Mouse (Mus musculus) natural killer cell, adult 2 months (primary cell): Measurements from ENCODE around the gene Gm42517.

Source experiments
- DNase-seq, 2 experiments: peaks; one replicate each; pipeline ENCODE4 v3.0.0; 2022; ENCODE audit warnings: low spot score in 2 of 2

Gene Gm42517

GRCm38 (mm10) chr5:108349511-108350148 is 18.1 kb downstream of the Gm42517 start:
- no peak for DNase-seq

- no peak for DNase-seq
Observed at GRCm38 (mm10) chr5:108347843-108348242, 19.9 kb downstream of the Gm42517 start.

- no peak for DNase-seq
Observed at GRCm38 (mm10) chr5:108345313-108346071, 22.2 kb downstream of the Gm42517 start.

- DNase-seq, result no peak
Observed at GRCm38 (mm10) chr5:108343680-108344170, 24.0 kb downstream of the Gm42517 start.

- DNase-seq, result no peak
Observed at GRCm38 (mm10) chr5:108338049-108338448, 29.7 kb downstream of the Gm42517 start.

GRCm38 (mm10) chr5:108337385-108337784 is 30.3 kb downstream of the Gm42517 start:
- DNase-seq, result no peak

GRCm38 (mm10) chr5:108331051-108331450 is 36.7 kb downstream of the Gm42517 start:
- no peak for DNase-seq
